Mouse (Mus musculus) megakaryocyte, adult 5-6 weeks (primary cell): ENCODE measurements at regions not wholly inside any gene's neighbourhood (a gene's known extent, or its start where the extent isn't known, plus 50 kb on each side); places are given as distances from the start of the nearest gene placed in this dataset.
"Not testable (repeated sequence)": the region's sequence is repeated elsewhere in the genome, so short reads cannot be mapped to it uniquely, and the experiment has no call there.

ENCODE experiments used
- ATAC-seq: 2 replicates; pipeline ENCODE4 v1.8.0; 2016; ENCODE audit warnings: mild to moderate bottlenecking, inconsistent platforms; ENCODE audit not compliant: poor library complexity, severe bottlenecking

GRCm38 (mm10) chr1:35913551-35913950, 154.6 kb upstream of the Hs6st1 start:
- no peak for ATAC-seq

- ATAC-seq = not testable (repeated sequence)
Measured at GRCm38 (mm10) chr1:35914175-35914574, 154.0 kb upstream of the Hs6st1 start.

DNA sequence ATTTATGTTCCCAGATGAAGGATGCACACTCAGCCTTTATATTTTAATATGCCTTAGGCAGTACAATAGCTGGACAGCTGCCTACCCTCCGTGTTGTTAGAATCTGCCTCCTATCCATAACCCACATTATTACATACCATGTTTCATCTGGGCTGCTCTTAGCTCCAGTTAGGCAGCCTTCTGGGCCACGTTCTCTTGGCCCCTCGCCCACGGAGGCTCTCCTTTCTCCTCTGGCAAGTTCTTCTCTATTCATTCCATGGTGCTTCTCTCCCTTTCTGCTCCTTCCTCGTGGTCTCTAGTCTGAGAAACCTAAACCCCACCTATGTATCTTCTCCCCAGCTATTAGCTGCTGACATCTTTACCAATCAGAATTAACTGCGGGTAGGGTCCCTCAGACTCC, 152.7 kb upstream of the Hs6st1 start:
- no peak for ATAC-seq

- ATAC-seq = no peak
Measured at GRCm38 (mm10) chr1:35919840-35920734, 148.1 kb upstream of the Hs6st1 start.

- ATAC-seq = no peak
Measured at GRCm38 (mm10) chr1:35924796-35925195, 143.4 kb upstream of the Hs6st1 start.

DNA sequence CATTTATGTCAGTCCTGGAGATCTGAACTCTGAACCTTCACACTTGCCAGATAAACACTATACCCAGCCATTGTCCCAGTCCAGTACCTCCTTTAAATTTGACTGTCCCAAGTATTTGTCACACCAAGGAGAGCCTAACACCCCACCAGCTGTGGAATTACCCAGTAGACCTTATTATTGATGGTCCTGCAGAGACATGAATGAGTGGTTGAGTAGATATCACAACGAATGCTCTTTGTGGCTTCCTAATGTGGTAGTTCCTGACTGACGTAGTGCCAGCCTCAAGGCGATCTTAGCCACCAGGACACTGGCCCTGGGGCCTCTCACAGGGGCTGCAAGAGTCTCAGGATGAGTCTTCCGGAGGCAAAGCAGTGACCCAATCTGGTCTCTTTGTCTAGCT, 142.9 kb upstream of the Hs6st1 start:
- no peak for ATAC-seq

DNA sequence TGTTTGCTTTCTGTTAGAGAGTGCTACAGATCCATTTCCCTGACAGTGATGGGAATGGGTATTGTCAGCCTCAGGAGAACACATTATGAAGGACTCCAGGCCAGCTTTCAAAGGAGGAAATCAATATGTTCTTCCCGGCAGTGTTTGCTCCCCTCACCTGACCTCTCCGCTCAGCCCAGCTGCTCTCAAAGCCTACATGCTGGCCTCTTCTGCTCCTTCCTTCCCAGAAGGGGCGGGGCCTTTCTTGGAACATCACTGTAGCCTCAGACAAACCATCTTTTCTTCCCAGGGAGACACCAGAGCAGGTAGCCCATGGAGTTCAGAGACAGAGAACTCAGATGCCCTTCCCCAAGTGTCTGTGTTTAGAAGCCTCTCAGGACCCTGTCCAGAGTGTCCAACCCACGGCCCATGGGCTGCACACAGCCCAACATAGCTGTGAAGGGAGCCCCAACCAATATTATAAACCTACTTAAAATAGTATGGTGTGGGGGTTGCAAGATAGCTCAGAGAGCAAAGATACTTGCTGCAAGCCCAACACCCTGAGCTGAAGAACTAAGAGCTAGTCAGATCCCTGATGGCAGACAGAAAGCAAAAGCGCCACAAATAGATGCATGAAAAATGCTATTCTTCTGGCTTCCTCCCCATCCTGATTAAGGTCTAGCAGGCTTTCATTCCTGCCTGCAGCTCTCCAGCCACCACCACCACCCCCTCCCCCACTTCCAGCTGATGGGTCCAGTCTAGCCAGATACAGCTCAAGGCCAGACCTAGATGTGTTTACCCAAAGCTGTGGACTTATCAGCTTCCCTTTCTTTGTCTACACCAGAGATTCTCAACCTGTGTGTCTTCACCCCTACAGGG, 141.8 kb upstream of the Hs6st1 start:
- ATAC-seq = no peak

DNA sequence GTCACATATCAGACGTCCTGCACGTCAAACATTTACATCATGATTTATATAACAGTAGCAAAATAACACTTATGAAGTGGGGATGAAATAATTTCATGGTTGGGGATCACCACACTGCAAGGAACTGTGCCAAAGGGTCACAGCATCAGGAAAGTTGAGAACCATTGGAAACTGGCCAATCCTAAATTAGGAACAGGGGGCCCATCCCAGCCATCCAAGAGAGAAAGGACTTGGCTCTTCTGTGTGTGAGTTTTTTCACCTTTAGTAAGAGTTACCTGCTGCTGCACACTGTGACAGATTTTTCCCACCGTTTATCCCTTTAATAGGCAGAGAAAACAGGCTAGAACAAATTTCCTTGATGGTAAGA, 141.2 kb upstream of the Hs6st1 start:
- ATAC-seq = no peak

DNA sequence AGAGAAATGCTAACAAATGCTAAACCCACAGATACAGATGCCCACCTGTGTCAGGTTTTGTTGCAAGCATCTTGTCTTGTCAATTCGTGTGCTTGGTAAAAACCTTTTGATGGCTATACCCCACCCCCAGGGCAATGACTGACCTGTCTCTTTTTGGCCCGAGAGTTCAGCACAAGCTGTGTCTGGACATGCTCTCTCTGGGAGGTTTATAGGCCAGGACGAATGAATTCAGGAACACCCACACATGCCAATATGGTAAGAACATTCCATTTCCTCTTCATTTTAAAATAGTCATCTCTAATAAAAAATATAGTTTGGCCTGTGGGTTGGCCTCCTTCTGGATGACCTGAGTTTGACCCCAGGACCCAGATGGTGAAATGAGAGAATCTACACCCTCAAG, 137.8 kb upstream of the Hs6st1 start:
- no peak for ATAC-seq

DNA sequence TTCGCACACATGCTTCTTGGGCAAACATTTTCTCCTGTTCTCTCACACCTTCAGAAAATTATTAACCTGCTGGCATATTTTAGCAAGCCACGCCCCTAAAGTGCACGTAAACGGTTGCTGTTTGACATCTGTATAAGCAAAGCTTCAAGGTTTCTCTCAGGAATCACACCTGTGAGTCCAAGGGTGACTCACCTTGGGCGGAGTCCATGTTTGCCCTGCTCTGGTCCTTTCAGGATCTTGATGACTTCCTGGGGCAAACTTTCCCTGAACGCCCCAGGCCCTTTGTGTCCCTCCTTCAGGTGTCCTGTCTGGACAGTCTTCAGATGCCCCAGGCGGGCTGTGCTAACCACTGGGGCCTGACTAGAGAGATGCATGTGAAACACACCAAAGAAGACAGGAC, 137.1 kb upstream of the Hs6st1 start:
- no peak for ATAC-seq

- no peak for ATAC-seq
Measured at GRCm38 (mm10) chr1:35933511-35933910, 134.7 kb upstream of the Hs6st1 start.

DNA sequence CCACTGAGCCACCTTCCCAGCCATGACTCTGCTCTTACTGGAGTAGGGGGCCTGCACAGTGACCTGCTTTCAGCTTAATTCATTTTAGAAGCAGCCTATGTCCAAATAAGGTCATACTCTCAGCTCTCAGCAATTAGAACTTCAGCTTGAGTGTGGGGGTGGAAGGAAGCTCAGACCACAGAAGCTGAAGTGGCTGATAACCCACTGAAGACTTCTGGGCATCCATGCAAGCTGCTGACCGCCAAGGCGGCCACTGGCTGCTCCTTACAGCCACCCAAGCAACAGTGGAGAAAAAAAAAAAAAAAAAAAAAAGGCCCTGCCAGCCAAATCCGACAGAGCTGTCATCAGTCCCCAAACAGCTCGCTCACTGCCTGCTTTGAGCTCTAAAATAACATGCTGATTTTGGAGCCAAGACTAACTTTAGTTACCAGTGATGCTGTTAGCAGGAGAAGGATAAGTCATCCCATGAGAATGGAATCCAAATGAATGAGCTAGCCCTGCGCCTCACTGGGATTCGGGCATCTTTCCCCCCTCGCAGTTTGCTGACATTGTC, 133.0 kb upstream of the Hs6st1 start:
- ATAC-seq = peak; percentile 51; the same call in 1 of the 2 replicates

DNA sequence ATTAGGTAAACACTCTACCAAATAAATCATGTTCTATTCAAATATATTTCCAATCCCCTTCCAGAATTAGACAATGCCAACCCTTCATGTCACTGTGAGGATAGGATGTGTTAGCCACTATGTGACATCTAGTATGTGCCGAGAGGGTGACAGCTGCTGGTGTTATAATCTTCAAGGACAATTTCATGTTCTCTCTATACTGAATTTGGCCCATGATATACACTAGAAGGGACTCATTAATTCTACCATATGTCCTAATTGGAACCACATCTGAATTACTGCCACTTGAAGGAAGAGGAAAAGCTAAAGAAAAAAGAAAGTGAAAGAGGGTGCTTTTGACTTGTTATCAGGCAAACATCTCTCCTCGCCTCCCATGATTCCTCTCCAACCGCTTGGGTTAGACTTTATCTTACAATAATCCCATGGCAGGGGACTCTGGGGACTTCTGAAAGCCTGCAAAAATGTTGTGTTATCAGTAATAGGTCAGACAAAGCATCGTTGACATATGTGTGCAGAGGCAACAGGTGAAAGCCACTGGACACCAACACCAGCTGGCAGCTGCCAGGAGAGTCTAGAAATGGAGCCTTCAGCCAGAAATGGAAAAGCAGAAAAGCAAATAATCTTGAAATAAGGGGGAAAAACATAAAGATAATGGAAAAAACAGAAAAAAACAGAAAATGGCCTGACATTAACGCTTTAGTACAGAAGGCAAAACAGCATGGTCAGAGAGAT, 131.7 kb upstream of the Hs6st1 start:
- no peak for ATAC-seq

DNA sequence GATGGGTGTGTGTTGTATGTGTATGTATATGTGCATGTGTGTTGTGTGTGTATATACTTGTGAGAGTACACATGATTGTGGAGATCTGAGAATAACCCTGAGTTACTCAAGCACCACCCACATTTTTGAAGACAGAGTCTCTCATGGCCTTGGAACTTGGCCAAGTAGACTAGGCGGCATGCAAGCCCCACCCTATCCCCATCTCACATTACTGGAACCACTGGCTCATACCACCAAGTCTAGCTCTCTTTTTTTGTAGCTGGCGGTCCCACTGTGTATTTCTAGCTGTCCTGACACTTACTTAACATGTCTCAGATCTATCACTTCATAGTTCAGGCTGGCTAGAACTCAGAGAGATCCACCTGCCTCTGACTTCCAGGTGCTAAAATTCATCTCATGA, 128.0 kb upstream of the Hs6st1 start:
- ATAC-seq = no peak

GRCm38 (mm10) chr1:35941642-35942077, 126.5 kb upstream of the Hs6st1 start:
- ATAC-seq = no peak

- ATAC-seq = no peak
Measured at GRCm38 (mm10) chr1:35942222-35942621, 126.0 kb upstream of the Hs6st1 start.

DNA sequence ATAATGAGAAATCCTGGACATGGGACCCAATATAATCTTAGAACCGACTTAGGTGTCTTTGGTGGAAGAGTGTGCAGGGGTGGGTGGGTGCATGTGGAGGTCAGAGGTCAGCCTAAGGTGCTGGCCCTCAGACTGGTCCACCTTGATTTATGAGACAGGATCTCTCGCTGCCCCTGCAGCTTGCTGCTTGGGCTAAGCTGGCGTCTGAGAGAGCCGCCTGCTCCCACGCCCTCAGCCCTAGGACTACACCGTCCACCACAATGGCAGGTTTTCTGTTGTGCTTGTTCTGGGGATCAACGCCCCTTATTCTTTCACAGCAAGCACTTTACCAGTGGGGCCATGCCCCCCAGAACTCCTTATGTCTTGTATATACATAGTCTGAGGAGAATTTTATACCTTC, 124.4 kb upstream of the Hs6st1 start:
- no peak for ATAC-seq

GRCm38 (mm10) chr1:35944376-35944775, 123.8 kb upstream of the Hs6st1 start:
- ATAC-seq = no peak

DNA sequence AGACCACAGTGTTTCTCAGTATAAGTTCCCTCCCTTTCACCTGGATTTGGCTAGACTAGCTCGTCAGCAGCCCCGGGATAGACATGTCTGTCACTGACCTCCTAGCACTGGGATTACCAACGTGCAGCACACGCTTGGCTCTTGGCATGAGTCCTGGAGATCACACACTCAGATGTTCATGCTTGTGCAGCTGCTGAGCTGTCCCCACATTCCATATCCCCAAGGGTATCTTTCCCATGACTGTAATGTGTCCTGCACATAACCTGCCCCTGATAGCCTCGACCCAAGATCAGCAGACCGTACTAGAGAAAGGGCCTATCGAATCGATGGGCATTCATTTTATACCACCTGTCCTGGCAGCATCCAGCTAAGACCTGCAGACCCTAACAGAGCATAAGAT, 123.4 kb upstream of the Hs6st1 start:
- ATAC-seq = no peak

DNA sequence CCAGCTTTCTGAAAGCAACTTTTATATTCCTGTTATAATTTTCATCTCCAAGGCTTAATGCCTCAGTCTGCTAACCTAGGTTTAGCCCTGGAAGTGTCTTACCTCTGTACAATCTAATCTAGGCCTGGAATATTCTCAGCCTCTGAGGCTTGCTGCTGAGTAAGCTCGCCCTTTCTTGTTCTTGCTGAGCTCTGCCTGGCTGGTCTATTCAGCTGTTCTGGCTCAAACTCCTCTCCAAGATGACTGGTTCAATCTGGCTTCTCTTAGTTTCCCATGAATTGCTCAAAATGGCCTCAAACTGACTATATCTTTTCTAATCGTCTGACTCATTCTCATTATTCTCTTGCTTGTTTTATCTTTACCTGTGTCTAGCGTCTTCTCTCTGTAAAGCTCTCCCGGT, 122.6 kb upstream of the Hs6st1 start:
- ATAC-seq = no peak

- ATAC-seq = no peak
Measured at GRCm38 (mm10) chr1:35948104-35948503, 120.1 kb upstream of the Hs6st1 start.
